Mouse (Mus musculus) left cerebral cortex, adult 6 months (tissue): ENCODE results near the gene Wrap73. TPM values are rescaled to one million over a fixed set of nuclear protein-coding genes. Genes with fewer than 3 reads are reported as not detected.

Experiments used
- long read RNA-seq, 2 experiments: library from polyadenylated mRNA; unstranded; transcript quantifications; one replicate each; pipeline ENCODE4 v2.0.0; 2019 to 2020
- polyA plus RNA-seq: library from polyadenylated mRNA; unstranded; fragments of <200 nt; fragmentation: Nextera tagmentation; gene quantifications from 2 replicates; pipeline ENCODE4 v1.2.3, GENCODE M21; 2021

The Wrap73 gene
- 30.8 and 36.2 TPM in 2 replicates for polyA plus RNA-seq
- long read RNA-seq, experiment 1, transcript Wrap73-201 (12 exons, 1,598 nt) = major isoform, 124 of 135 reads
- long read RNA-seq, experiment 1, partial matches to known transcripts = 1 of 135 reads
- long read RNA-seq, experiment 1, other reads (novel, unspliced or antisense) = 10 of 135 reads
- long read RNA-seq, experiment 2, transcript Wrap73-201 (12 exons, 1,598 nt) = major isoform, 42 of 55 reads
- long read RNA-seq, experiment 2, partial matches to known transcripts = 9 of 55 reads
- long read RNA-seq, experiment 2, other reads (novel, unspliced or antisense) = 4 of 55 reads

DNA sequence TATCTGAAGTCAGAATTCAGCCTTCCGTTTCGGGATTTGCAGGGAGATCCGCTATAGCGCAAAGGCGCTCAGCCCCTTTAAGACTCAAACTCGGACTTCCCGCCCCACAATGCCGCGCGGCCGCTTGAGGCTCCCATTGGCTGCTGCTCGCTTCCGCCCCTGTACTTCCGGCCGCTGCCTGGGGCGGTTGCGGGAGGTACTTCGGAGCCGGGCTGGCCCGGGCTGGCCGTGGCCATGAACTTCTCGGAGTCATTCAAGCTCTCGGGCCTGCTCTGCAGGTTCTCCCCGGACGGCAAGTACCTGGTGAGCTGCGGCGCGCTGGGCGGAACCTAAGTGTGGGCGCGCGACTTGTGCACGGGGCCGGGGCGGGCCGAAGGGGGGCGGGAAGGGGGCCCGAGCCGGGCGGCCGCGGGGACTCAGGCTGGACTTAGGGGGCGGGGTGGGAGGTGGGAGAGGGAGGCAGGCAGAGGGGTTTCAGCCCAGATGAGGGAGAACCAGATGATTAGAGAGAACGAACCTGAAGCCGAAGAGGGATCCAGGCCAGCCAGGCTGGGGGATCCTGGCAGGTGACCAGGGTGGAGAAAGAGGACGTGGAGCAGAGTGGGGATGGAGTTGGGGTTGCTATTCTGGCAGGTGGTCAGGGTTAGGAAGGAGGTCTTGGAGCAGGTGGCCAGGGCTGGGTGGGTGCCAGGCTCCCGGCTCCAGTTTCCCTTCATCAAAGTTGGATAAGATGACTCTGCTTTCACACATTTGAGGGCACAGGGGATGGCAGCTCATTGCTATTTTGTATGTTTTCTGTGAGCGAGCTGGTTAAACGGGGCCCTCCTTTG, at the start of gene Wrap73:
TSS of gene Wrap73 (plus strand) at position 162 of the 830 bp plus-strand sequence.

DNA sequence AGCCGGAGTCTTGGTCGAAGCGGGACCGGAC, 2.2 kb upstream of the Wrap73 start, which contains the start of gene Trp73:
TSS of gene Trp73 (minus strand) at position 27 of the 31 bp plus-strand sequence.

DNA sequence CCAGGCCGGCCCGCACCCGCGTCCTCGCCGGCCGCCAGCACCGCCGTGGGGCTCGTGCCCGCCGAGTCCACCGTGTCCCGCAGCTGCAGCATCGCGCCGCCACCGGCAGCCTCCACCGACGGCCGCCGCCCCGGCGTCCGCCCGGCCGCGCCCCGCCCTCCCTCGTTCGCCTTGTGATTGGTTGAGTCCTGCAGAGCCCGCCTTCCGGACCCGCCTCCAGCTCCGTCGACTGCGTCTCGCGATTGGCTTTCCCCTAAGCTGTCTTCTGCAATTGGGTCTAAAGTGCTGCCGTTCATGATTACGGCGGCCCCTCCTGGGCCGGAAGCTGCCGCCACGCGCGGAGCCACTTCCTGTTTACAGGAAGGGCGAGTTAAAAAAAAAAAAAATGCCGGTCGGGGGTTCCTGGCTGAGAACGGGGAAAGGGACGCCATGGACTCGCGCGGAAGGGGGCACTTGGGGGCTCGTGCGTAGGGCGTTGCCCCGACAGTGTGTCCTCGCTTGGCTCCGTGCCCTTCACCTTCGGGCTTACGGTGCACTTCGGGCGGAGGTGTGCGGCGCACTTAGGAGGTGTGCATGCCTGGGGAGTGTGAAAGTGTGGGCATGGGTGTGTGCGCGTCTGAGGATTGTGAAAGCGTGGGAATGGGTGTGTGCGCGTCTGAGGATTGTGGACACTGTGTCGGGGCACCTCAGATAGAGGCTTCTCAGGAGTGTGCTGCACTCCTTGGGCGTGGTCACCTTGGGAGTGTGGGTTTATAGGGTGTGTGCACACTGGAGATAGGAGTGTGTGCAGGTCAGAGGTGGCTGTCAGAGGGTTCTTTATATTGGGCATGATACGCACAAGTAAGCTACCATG, 18.6 kb downstream of the Wrap73 start, which contains the start of gene Tprgl:
TSS of gene Tprgl (minus strand) at position 129 of the 853 bp plus-strand sequence.

DNA sequence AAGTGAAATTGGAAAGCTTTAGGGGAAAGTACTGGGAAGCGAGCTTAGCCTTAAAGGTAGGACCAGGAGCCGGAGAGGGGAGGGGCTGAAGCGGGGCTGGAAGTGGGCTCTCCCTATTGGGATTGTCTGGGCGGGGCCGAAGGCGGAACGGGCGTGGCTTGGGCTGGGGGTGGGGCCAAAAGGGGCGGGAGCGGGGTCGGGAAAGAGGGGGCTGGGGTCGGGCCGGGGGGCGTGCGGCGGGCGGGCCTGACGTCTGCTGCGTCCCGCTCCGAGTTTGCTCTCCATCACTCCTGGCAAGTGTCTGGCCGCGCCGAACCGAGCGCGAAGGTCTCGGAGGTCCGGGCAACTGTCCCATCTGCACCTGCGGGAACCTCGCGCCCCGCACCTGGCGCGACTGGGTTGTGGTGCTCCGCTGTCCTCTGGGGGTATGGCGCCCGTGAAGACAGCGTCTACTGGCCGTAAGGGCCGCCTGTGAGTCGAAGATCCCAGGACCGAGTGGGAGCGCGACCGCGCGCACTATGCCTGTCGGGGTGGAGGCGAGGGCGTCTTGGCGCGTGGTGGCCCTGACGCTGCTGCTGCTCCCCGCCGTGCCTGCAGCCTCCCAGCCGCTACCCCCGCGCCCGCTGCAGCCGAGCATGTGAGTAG, 28.5 kb downstream of the Wrap73 start, which contains the start of gene Megf6:
TSS of gene Megf6 (plus strand) at position 225 of the 645 bp plus-strand sequence.

Other genes starting within 250 kb of the Wrap73 start
- 46.1 and 56.7 TPM in 2 replicates for gene A430005L14Rik, start 185.1 kb upstream of the Wrap73 start, polyA plus RNA-seq
- 2.0 and 2.6 TPM in 2 replicates for gene Dffb, start 167.2 kb upstream of the Wrap73 start, polyA plus RNA-seq
- 10.7 and 12.6 TPM in 2 replicates for gene Cep104, start 167.2 kb upstream of the Wrap73 start, polyA plus RNA-seq
- 4.3 and 11.4 TPM in 2 replicates for gene Lrrc47, start 130.6 kb upstream of the Wrap73 start, polyA plus RNA-seq
- 40.7 and 47.5 TPM in 2 replicates for gene Smim1, start 116.1 kb upstream of the Wrap73 start, polyA plus RNA-seq
- not detected in 2 replicates for gene Ccdc27, start 99.7 kb upstream of the Wrap73 start, polyA plus RNA-seq
- 0.18 and 0.24 TPM in 2 replicates for gene Trp73, start 2.2 kb upstream of the Wrap73 start, polyA plus RNA-seq
- gene Tprgl, start 18.3 kb downstream of the Wrap73 start, polyA plus RNA-seq = 49.5 and 359 TPM in 2 replicates
- gene Megf6, start 28.4 kb downstream of the Wrap73 start, polyA plus RNA-seq = 0.59 and 0.65 TPM in 2 replicates
- 0.18 and 0.19 TPM in 2 replicates for gene Arhgef16, start 159.3 kb downstream of the Wrap73 start, polyA plus RNA-seq
- 0.48 and 0.65 TPM in 2 replicates for gene B230104I21Rik, start 193.8 kb downstream of the Wrap73 start, polyA plus RNA-seq